Mouse (Mus musculus) liver, embryonic 13.5 days (tissue): ENCODE data around the gene Prdx5. TPM values are rescaled to one million over a fixed set of nuclear protein-coding genes. Genes with fewer than 3 reads are reported as not detected.
"Not testable (repeated sequence)": the region's sequence is repeated elsewhere in the genome, so short reads cannot be mapped to it uniquely, and the experiment has no call there.

ENCODE experiments used
- ATAC-seq: fragments of 200-750 bp; cut with Nextera tagmentation; 2 replicates; pipeline ENCODE4 v1.8.0; 2017; ENCODE audit warnings: low read depth, mild to moderate bottlenecking, moderate number of reproducible peaks, moderate library complexity
- DNase-seq: peaks from one replicate; pipeline ENCODE4 v3.0.0; 2022
- H3K27ac ChIP-seq: fragments of 300-500 bp; sonication (generic); 2 replicates; pipeline ENCODE4 v1.5.1; 2015; ENCODE audit warnings: moderate library complexity, mild to moderate bottlenecking, inconsistent platforms
- H3K27me3 ChIP-seq: fragments of 300-500 bp; sonication (generic); 2 replicates; pipeline ENCODE4 v1.6.1; 2015; ENCODE audit warnings: mild to moderate bottlenecking, inconsistent platforms
- H3K36me3 ChIP-seq: fragments of 300-500 bp; sonication (generic); 2 replicates; pipeline ENCODE4 v1.6.1; 2015; ENCODE audit warnings: mild to moderate bottlenecking, inconsistent platforms
- H3K4me1 ChIP-seq: fragments of 300-500 bp; sonication (generic); replicated peaks from 2 replicates; pipeline ENCODE4 v1.6.1; 2015; ENCODE audit warnings: inconsistent platforms
- H3K4me2 ChIP-seq: fragments of 300-500 bp; sonication (generic); 2 replicates; pipeline ENCODE4 v1.6.1; 2015; ENCODE audit warnings: inconsistent platforms, mild to moderate bottlenecking, moderate library complexity
- H3K4me3 ChIP-seq: fragments of 300-500 bp; sonication (generic); replicated peaks from 2 replicates; pipeline ENCODE4 v1.5.1; 2015; ENCODE audit warnings: mild to moderate bottlenecking, inconsistent platforms
- H3K9ac ChIP-seq: fragments of 300-500 bp; sonication (generic); 2 replicates; pipeline ENCODE4 v1.6.1; 2015; ENCODE audit warnings: mild to moderate bottlenecking, inconsistent platforms
- H3K9me3 ChIP-seq: fragments of 300-500 bp; sonication (generic); replicated peaks from 2 replicates; pipeline ENCODE4 v1.6.1; 2016; ENCODE audit warnings: inconsistent platforms
- WGBS: fragments of 180-500 bp; shearing (Covaris S2); methylation state at CpG from one replicate; pipeline ENCODE4 v1.1.7; 2015; ENCODE audit not compliant: insufficient replicate concordance; 5-methylcytosine and 5-hydroxymethylcytosine counted together
- polyA plus RNA-seq: library from polyadenylated mRNA; unstranded; fragments of >200 nt; fragmentation: Nextera tagmentation; extraction: Ambion mirVana; gene quantifications from 2 replicates; pipeline ENCODE4 v1.2.1, GENCODE M21; 2015

Prdx5 gene
- polyA plus RNA-seq, 1 experiment from 2014 or later, result 97.7 TPM

DNA sequence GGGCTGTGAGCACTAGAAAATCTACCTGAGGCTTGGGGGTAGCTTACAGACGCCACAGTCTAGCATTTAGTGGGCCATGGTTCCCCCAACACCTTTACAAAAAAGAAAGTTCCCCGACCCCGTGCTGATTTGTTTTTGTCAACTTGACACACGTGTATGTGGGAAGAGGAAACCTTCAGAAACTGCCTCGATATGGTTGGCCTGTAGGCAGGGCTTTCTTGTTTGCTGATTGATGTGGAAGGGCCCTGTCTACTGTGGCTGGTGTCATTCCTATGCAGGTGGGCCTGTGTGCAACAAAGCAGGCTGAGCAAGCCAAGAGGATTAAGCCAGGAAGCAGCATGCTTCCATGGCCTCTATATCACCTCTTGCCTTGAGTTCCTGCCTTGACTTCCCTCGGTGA, 3.1 kb upstream of the Prdx5 start:
- Histone ChIP-seq H3K4me1 (peaks cover 71% of the 10 kb centered on the region), H3K4me3 (no peak overlapping the region), H3K36me3 (peaks cover 36% of the 10 kb centered on the region), H3K9ac (no peak overlapping the region), H3K27me3 (no peaks in the 10 kb centered on the region), H3K4me2 (no peak overlapping the region), H3K9me3 (no peaks in the 10 kb centered on the region), H3K27ac (no peak overlapping the region)
- ATAC-seq (no peak), DNase-seq (no peak)
- 75% methylated on average over 6 of the region's 6 CpGs for WGBS

DNA sequence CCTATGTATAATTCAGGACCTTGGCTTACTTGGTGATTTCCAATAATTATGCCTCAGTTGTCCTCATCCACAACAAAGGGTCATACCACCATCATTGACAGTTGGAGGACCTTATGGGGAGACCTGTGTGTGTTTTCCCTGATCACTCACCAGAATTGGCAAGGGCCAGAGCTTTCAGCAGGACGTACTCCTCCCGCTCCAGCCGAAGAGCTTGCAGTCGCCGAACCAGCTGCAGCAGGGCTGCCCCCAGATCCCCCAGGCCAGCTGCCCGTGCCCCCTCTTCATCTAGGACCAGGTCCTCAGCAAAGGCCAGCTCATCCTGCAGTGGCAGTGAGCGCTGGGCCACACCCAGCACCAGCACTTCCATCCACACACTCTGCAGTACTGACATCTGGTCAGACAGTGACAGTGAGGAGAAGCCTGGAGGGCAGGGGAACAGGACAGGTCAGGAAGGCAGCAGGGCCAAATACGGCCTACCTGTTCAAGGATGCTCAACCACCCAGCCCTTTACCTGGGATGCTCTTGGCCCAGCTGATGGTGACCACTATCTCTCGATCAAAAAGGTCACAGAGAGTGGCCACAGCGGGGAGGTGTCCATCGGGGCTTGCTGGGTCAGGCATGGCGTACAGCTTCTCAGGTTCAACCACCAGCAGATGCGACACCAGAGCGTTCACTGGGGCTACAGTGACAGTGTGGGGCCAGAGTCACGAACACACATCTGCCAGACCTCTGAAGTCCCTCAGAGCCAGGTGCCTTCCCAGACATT, 2.5 kb upstream of the Prdx5 start:
- H3K4me2 ChIP-seq, result no peak overlapping the region
- H3K27ac ChIP-seq, result peak overlapping the region; percentile 18; the same call in 1 of the 2 replicates
- DNase-seq (no peak), ATAC-seq (no peak)
- no peak overlapping the region for H3K9ac ChIP-seq
- H3K36me3 ChIP-seq, result peaks cover 36% of the 10 kb centered on the region
- H3K4me3 ChIP-seq, result no peak overlapping the region
- WGBS, result 83% methylated on average over 15 of the region's 15 CpGs
- H3K9me3 ChIP-seq, result no peaks in the 10 kb centered on the region
- H3K4me1 ChIP-seq, result peaks cover 75% of the 10 kb centered on the region
- no peaks in the 10 kb centered on the region for H3K27me3 ChIP-seq

DNA sequence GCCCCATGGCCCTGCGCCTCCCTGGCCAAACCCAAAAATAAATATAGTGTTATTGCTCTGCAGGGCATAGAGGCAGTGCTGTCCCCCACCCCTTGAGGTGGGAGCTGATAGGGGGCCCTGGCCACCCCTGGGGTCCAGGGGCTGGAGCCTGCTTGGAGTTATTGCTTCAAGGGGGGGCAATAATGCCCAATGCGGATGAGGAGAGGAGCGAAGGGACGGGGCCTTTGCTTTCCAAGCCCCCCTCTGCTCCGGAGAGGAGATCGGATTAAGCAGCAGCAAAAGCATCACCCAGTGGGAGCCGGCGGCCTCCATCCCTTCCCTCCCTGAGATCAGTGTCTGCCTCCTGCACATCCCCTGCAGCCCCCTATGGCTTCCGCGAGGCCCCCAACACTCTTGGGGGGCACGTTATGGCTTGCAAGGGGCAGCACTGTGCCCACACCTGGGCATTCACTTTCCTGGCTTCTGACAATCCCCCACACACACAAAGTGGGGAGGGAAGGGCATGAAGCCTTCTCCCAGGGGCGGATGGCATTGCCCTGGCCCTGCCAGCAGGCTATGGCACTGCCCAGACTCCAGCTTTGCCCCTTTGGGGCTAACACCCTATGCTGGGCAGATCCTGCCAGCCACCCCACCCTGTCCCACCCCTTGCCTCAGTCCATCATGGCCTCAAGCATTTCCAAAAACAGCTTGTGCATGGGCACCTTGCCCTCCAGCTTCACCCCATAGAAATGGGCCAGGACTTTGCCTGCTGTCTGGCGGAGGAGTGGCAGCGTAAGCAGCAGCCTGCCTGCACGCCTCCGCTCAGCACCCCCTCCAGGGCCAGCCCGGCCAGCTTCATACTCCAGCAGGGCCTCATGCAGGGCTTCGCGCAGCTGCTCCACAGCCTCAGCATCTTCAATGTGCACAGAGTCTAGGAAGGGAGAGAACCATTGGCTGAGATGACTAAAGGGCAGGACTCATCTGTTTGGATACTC, 1.5 kb upstream of the Prdx5 start:
- peak overlapping the region; percentile 2 for H3K27ac ChIP-seq
- ATAC-seq (no peak), DNase-seq (no peak)
- peak overlapping the region; percentile 69 for H3K9ac ChIP-seq
- H3K9me3 ChIP-seq, result no peaks in the 10 kb centered on the region
- 81% methylated on average over 19 of the region's 19 CpGs for WGBS
- peaks cover 75% of the 10 kb centered on the region for H3K4me1 ChIP-seq
- H3K4me2 ChIP-seq, result peak overlapping the region; percentile 95
- H3K27me3 ChIP-seq, result no peaks in the 10 kb centered on the region
- peaks cover 41% of the 10 kb centered on the region for H3K36me3 ChIP-seq
- H3K4me3 ChIP-seq, result peak overlapping the region; percentile 77

- peaks cover 51% of the 10 kb centered on the region for H3K36me3 ChIP-seq
- WGBS, result under 1% methylated on average over 30 of the region's 30 CpGs
- peak; percentile 63 for DNase-seq
Measured at GRCm38 (mm10) chr19:6910306-6910705, 400 bp upstream of the Prdx5 start.

GRCm38 (mm10) chr19:6909021-6909420, 885 bp downstream of the Prdx5 start:
- peak overlapping the region; percentile 84 for H3K9ac ChIP-seq
- no peaks in the 10 kb centered on the region for H3K27me3 ChIP-seq
- peak overlapping the region; percentile 95 for H3K4me2 ChIP-seq
- DNase-seq (no peak), ATAC-seq (0 out of 2 replicates have a peak, but pooled peaks have one; percentile 0)
- H3K4me1 ChIP-seq, result peaks cover 57% of the 10 kb centered on the region
- peak overlapping the region; percentile 94 for H3K27ac ChIP-seq
- peaks cover 53% of the 10 kb centered on the region for H3K36me3 ChIP-seq
- H3K9me3 ChIP-seq, result no peaks in the 10 kb centered on the region
- peak overlapping the region; percentile 77 for H3K4me3 ChIP-seq
- 8% methylated on average over 11 of the region's 11 CpGs for WGBS

More at GRCm38 (mm10) chr19:6910306-6910705, 400 bp upstream of the Prdx5 start:
- Histone ChIP-seq H3K4me1 (peaks cover 65% of the 10 kb centered on the region), H3K4me3 (peak overlapping the region; percentile 77), H3K4me2 (peak overlapping the region; percentile 95), H3K9ac (peak overlapping the region; percentile 84), H3K27ac (peak overlapping the region; percentile 94)
- not testable (repeated sequence) for H3K9me3 ChIP-seq, H3K27me3 ChIP-seq
- ATAC-seq, result peak; percentile 30

DNA sequence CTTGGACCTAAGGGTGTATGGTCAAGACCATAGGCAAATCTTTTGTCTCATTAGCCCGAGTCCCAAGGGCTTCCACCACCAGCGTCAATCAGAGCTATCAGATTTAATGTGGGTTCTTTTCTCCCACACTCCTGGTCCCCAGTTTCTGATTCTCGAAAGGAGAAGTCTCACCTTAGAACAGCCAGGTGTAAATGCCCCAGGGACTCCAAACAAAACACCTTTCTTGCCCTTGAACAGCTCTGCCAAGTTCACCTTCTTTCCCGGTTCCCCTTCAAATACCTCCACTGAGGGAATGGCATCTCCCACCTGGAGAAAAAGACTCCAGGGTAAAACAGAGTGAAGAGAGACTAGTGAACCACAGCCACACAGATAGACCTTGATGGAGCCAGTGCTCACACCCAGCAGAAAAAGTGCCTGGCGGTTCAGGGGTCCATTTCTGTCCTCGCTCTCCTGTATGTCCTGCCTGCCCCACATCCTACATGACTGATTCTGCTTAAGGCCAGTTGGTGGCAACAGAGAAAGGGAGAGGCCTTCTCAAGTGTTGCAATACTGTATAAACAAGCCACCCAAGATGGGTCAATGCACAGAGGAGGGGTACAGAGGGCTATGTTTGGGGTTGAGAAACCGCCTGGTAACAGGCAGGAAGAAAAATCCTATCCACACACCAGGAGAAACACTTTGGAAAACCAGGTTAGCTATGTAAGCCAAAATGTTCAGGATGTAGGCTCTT, 1.9 kb downstream of the Prdx5 start:
- H3K4me2 ChIP-seq, result peak overlapping the region; percentile 95
- peak overlapping the region; percentile 84 for H3K9ac ChIP-seq
- 67% methylated on average over 7 of the region's 7 CpGs for WGBS
- DNase-seq (no peak), ATAC-seq (no peak)
- H3K36me3 ChIP-seq, result peaks cover 42% of the 10 kb centered on the region
- H3K27ac ChIP-seq, result peak overlapping the region; percentile 94
- H3K27me3 ChIP-seq, result no peaks in the 10 kb centered on the region
- H3K9me3 ChIP-seq, result no peaks in the 10 kb centered on the region
- H3K4me1 ChIP-seq, result peaks cover 52% of the 10 kb centered on the region
- peak overlapping the region; percentile 77 for H3K4me3 ChIP-seq

- ATAC-seq (no peak), DNase-seq (no peak)
- no peaks in the 10 kb centered on the region for H3K9me3 ChIP-seq
- no peak overlapping the region for H3K9ac ChIP-seq
- H3K36me3 ChIP-seq, result peaks cover 34% of the 10 kb centered on the region
- 77% methylated on average over 8 of the region's 8 CpGs for WGBS
- no peaks in the 10 kb centered on the region for H3K27me3 ChIP-seq
- peaks cover 48% of the 10 kb centered on the region for H3K4me1 ChIP-seq
- 0 out of 2 replicates have a peak overlapping the region, but pooled peaks have one; percentile 77 for H3K4me3 ChIP-seq
- 0 out of 2 replicates have a peak overlapping the region, but pooled peaks have one; percentile 95 for H3K4me2 ChIP-seq
- no peak overlapping the region for H3K27ac ChIP-seq
Measured at GRCm38 (mm10) chr19:6907094-6907493, 2.8 kb downstream of the Prdx5 start.

DNA sequence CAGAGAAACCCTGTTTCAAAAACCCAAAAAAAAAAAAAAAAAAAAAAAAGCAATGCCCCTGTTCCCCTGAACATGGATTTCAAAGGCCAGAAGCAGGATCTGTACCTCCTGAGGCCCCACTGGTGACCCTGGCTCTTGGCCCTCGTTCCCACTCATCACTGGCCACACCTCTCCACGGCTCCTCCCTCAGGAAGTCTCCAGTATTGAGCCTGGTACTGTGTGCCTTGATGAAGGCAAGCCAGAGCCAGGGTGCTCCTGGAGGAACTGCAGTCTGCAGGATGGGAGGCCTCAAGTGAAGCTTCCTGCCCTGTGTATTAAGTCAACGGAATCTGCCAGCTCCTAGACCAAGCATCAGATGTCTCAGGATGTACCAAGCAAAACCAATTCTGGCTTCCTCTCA, 3.7 kb downstream of the Prdx5 start:
- Histone ChIP-seq H3K4me1 (peaks cover 39% of the 10 kb centered on the region), H3K9me3 (no peaks in the 10 kb centered on the region), H3K4me3 (no peak overlapping the region), H3K27ac (no peak overlapping the region), H3K9ac (no peak overlapping the region), H3K27me3 (no peaks in the 10 kb centered on the region), H3K4me2 (no peak overlapping the region), H3K36me3 (peaks cover 25% of the 10 kb centered on the region)
- 74% methylated on average over 3 of the region's 3 CpGs for WGBS
- ATAC-seq, result no peak
- no peak for DNase-seq

- H3K9ac ChIP-seq, result no peak overlapping the region
- peaks cover 35% of the 10 kb centered on the region for H3K4me1 ChIP-seq
- H3K4me2 ChIP-seq, result no peak overlapping the region
- WGBS, result 78% methylated on average over 11 of the region's 11 CpGs
- ATAC-seq (no peak), DNase-seq (no peak)
- no peaks in the 10 kb centered on the region for H3K27me3 ChIP-seq
- H3K27ac ChIP-seq, result no peak overlapping the region
- peaks cover 22% of the 10 kb centered on the region for H3K36me3 ChIP-seq
- no peak overlapping the region for H3K4me3 ChIP-seq
- H3K9me3 ChIP-seq, result no peaks in the 10 kb centered on the region
Measured at GRCm38 (mm10) chr19:6905498-6906159, 4.3 kb downstream of the Prdx5 start.

GRCm38 (mm10) chr19:6904846-6905245, 5.1 kb downstream of the Prdx5 start:
- Histone ChIP-seq H3K27me3 (no peaks in the 10 kb centered on the region), H3K9ac (no peak overlapping the region), H3K4me2 (no peak overlapping the region), H3K27ac (no peak overlapping the region; the same call in 1 of the 2 replicates), H3K9me3 (no peaks in the 10 kb centered on the region), H3K4me3 (no peak overlapping the region), H3K36me3 (peaks cover 22% of the 10 kb centered on the region), H3K4me1 (peaks cover 32% of the 10 kb centered on the region)
- 56% methylated on average over 2 of the region's 2 CpGs for WGBS
- ATAC-seq (no peak), DNase-seq (no peak)
